Mouse (Mus musculus) bone marrow, adult 2 months (tissue): ENCODE data around the gene Cacul1.

Experiments
- CTCF ChIP-seq: fragments of 200-500 bp; IDR thresholded peaks from 2 replicates; pipeline ENCODE4 v1.5.1; 2011; ENCODE audit warnings: low read length, control low read depth; ENCODE audit not compliant: control insufficient read depth, insufficient read depth
- POLR2A ChIP-seq: fragments of 200-500 bp; IDR thresholded peaks from 2 replicates; pipeline ENCODE4 v1.6.1; 2011; ENCODE audit warnings: low read depth, mild to moderate bottlenecking, control low read depth, low read length, borderline replicate concordance; ENCODE audit not compliant: control insufficient read depth

DNA sequence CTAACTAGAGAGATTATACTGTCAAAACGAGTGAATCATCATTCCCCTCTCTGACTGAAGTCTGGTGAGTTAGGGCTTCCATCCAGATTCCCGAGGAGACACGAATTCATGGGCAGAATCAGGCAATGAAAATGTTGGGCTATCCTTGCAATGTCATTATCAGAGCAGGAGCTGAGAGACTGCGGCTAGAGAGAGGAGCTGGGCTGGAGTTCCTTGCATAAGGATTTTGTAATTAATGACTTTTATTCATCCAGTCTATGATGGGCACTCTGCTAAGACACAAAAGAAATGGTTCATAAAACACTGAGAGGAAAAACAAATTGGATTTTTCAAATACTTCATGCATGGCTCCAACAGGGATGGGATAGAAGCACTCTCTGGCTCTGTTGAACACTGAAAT is 38.6 kb upstream of the Cacul1 start:
- no peak for TF ChIP-seq CTCF
- no peak for TF ChIP-seq POLR2A
